Mouse (Mus musculus): ENCODE results near the gene Sema3b. TPM values are rescaled to one million over a fixed set of nuclear protein-coding genes. Genes with fewer than 3 reads are reported as not detected.

Gene Sema3b
- polyA plus RNA-seq (2012; rRNA removed) = 3.9 and 6.4 TPM in 2 replicates

- no peak within 1 kb of the TSS for H3K4me3 ChIP-seq (replicated peaks; ENCODE audit: insufficient read depth, low read depth, low read length)
- H3K27me3 ChIP-seq (ENCODE audit: control insufficient read depth, insufficient read depth, low read length) = no peaks in the 10 kb centered on the region
- TF ChIP-seq CTCF (IDR thresholded peaks at IDR 0.05; ENCODE audit: borderline replicate concordance, insufficient read depth, low read depth, low read length) (no peak), POLR2A (IDR thresholded peaks at IDR 0.05; ENCODE audit: borderline replicate concordance, insufficient read depth, low read length) (no peak)
- H3K4me1 ChIP-seq (ENCODE audit: control insufficient read depth, insufficient read depth, low read length) = peaks cover 9% of the 10 kb centered on the region
- H3K27ac ChIP-seq (ENCODE audit: insufficient read depth, low read length) = no peak within 1 kb of the TSS
- WGBS = 53% methylated on average over 12 of the region's 12 CpGs
- no peak for DNase-seq
Observed at GRCm38 (mm10) chr9:107608741-107609432, at the start of gene Sema3b. Sema3b (minus strand) TSS chr9:107609229.

DNA sequence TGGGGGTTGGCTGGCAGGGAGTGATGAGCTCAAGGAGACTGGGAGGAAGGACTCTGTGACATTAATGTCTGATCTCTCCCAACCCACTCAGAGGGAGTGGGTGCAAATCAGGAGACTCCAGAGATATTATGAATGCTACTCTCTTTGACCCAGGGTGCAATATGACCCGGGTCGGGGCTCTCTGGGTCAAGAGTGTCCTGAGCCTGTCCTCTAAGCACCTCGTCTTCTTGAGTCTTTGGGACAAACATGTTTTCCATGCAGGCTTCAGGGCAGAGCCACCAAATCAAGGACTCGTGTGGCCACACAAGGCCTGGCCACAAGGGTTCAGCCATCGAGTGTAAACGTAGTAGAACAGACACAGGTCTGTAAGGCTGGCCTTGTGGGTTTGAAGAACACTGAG, 49.1 kb upstream of the Sema3b start:
- no peaks in the 10 kb centered on the region for H3K27me3 ChIP-seq (ENCODE audit: control insufficient read depth, insufficient read depth, low read length)
- no peak overlapping the region for H3K4me3 ChIP-seq (replicated peaks; ENCODE audit: insufficient read depth, low read depth, low read length)
- DNase-seq = no peak
- no peaks in the 10 kb centered on the region for H3K4me1 ChIP-seq (ENCODE audit: control insufficient read depth, insufficient read depth, low read length)
- WGBS = 93% methylated on average over 6 of the region's 6 CpGs
- no peak overlapping the region for H3K27ac ChIP-seq (ENCODE audit: insufficient read depth, low read length)
- TF ChIP-seq CTCF (IDR thresholded peaks at IDR 0.05; ENCODE audit: borderline replicate concordance, insufficient read depth, low read depth, low read length) (no peak), POLR2A (IDR thresholded peaks at IDR 0.05; ENCODE audit: borderline replicate concordance, insufficient read depth, low read length) (no peak)

DNA sequence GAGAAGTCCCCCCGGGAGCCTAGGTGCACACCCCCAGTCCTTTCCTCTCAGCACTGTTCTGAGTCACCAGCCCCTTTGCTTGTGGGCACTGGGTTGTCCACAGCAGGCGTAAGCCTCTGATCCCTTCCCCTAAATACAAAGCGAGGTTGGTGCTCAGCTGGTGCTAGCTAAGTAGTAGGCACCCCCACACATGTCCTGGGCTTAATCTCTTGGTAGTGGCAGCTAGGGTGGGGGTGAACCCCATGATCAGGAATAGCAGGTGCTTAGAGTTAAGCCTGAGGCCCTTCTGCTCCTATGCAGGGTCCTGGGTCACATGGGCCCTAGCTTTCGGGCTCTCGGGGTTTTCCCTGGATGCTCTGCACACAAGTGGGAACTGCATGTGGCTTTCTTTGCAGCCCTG, 48.1 kb upstream of the Sema3b start:
- no peaks in the 10 kb centered on the region for H3K27me3 ChIP-seq (ENCODE audit: control insufficient read depth, insufficient read depth, low read length)
- WGBS = 84% methylated on average over 5 of the region's 5 CpGs
- no peaks in the 10 kb centered on the region for H3K4me1 ChIP-seq (ENCODE audit: control insufficient read depth, insufficient read depth, low read length)
- no peak for TF ChIP-seq CTCF (IDR thresholded peaks at IDR 0.05; ENCODE audit: borderline replicate concordance, insufficient read depth, low read depth, low read length)
- TF ChIP-seq POLR2A (IDR thresholded peaks at IDR 0.05; ENCODE audit: borderline replicate concordance, insufficient read depth, low read length) = no peak
- H3K4me3 ChIP-seq (replicated peaks; ENCODE audit: insufficient read depth, low read depth, low read length) = no peak overlapping the region
- H3K27ac ChIP-seq (ENCODE audit: insufficient read depth, low read length) = no peak overlapping the region
- no peak for DNase-seq

DNA sequence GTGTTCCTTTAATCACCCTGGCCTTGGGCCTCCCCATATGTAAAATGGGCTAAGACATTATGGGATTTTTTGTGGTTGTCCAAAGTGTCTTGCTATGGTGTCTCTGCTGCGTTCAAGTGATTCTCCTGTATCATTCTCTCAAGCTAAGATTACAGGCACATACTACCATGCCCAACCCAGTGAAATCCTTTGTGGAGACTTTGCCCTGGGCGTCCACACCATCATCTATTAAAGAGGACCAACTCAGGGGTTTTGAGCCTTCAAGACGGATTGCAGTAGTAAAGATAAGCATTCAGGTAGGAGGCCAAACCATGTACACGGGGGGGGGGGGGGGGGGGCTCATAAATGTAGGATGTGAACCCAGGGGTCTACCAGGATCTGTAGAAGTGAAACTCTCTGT, 45.6 kb upstream of the Sema3b start:
- no peak overlapping the region for H3K4me3 ChIP-seq (replicated peaks; ENCODE audit: insufficient read depth, low read depth, low read length)
- DNase-seq = no peak
- H3K27ac ChIP-seq (ENCODE audit: insufficient read depth, low read length) = no peak overlapping the region
- TF ChIP-seq CTCF (IDR thresholded peaks at IDR 0.05; ENCODE audit: borderline replicate concordance, insufficient read depth, low read depth, low read length) = no peak
- TF ChIP-seq POLR2A (IDR thresholded peaks at IDR 0.05; ENCODE audit: borderline replicate concordance, insufficient read depth, low read length) = no peak
- H3K4me1 ChIP-seq (ENCODE audit: control insufficient read depth, insufficient read depth, low read length) = no peaks in the 10 kb centered on the region
- 87% methylated on average over 4 of the region's 4 CpGs for whole genome bisulfite sequencing
- H3K27me3 ChIP-seq (ENCODE audit: control insufficient read depth, insufficient read depth, low read length) = no peaks in the 10 kb centered on the region

DNA sequence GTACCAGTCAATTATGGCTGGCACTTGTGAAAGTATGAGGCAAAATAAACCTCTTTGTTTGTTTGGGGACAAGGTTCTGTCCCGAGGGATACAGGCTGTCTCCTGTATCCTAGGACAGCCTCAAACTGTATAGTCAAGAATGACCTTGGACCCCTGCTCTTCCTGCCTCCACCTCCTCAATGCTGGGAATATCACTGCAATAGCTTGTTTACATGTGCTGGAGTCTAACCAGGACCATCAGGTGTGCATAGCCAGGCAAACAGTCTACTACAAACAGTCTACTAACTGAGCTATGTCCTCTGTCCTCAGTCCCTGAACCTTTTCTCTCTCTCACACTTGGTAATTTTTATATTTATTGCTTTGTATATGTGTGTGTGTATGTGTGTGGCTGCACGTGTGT, 44.4 kb upstream of the Sema3b start:
- Histone ChIP-seq H3K27me3 (ENCODE audit: control insufficient read depth, insufficient read depth, low read length) (no peaks in the 10 kb centered on the region), H3K4me3 (replicated peaks; ENCODE audit: insufficient read depth, low read depth, low read length) (no peak overlapping the region), H3K4me1 (ENCODE audit: control insufficient read depth, insufficient read depth, low read length) (no peaks in the 10 kb centered on the region), H3K27ac (ENCODE audit: insufficient read depth, low read length) (no peak overlapping the region)
- no peak for TF ChIP-seq POLR2A (IDR thresholded peaks at IDR 0.05; ENCODE audit: borderline replicate concordance, insufficient read depth, low read length)
- TF ChIP-seq CTCF (IDR thresholded peaks at IDR 0.05; ENCODE audit: borderline replicate concordance, insufficient read depth, low read depth, low read length) = no peak
- no peak for DNase-seq
- WGBS = 84% methylated on average over 2 of the region's 2 CpGs

DNA sequence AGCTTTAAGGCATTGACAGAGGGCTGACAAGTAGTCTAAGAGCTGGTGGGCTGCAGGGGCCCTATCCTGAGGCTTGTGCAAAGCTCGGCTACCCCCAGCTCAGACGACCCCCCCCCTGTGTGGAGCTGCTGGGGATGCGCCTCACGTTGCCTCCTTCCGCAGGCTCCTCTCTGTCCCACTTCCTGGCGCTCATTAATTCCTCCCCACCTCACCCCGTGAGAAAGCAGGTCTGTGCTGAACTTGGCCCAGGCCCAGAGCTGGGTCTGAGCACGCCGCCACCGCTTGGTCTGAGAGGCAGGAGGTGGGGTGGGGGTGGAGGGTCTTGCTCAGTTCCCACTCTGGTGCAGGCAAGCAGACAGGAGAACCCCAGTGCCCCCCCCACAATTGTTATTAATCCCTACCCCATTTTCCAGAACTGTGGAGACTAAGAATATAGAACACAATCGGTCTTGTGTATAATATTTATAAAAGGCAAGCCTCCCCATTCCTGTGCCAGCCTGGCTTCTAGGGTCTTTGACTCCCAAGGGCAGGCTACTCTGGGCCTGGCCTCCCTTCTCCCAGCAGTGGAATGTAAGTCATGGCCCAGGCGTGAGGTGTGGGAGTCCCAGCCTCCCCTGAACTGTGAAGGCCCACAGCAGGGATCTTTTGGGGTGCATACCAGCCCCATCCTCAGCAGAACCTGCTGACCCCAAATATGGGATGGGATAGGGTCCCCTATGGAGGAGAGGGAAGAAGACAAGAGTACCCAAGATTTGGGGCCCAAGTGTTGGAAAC, 41.9 kb upstream of the Sema3b start:
- no peak for DNase-seq
- no peak for TF ChIP-seq CTCF (IDR thresholded peaks at IDR 0.05; ENCODE audit: borderline replicate concordance, insufficient read depth, low read depth, low read length)
- Histone ChIP-seq H3K4me1 (ENCODE audit: control insufficient read depth, insufficient read depth, low read length) (no peaks in the 10 kb centered on the region), H3K4me3 (replicated peaks; ENCODE audit: insufficient read depth, low read depth, low read length) (no peak overlapping the region), H3K27ac (ENCODE audit: insufficient read depth, low read length) (no peak overlapping the region), H3K27me3 (ENCODE audit: control insufficient read depth, insufficient read depth, low read length) (no peaks in the 10 kb centered on the region)
- WGBS = 33% methylated on average over 12 of the region's 12 CpGs

DNA sequence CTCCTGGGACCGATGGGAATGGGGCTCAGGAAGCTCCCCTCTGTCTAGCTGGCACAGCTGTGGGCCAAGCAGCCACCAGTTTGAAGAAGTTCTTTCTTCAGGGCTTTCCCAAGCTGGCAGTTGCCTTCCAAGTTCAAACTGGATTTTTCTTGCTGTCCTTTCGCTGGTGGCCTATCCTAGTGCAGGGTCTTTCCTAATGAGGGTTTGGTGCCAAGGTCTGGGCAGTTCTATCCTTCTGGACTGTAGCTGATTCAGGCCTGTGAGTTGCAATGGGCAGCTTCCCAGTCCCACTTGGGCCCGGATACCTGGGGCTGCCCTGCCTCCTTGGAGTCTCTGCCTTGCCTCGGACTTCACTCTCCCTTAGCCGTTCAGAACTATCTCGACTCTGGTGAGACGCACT, 41.2 kb upstream of the Sema3b start:
- TF ChIP-seq CTCF (IDR thresholded peaks at IDR 0.05; ENCODE audit: borderline replicate concordance, insufficient read depth, low read depth, low read length) (no peak), POLR2A (IDR thresholded peaks at IDR 0.05; ENCODE audit: borderline replicate concordance, insufficient read depth, low read length) (no peak)
- H3K27ac ChIP-seq (ENCODE audit: insufficient read depth, low read length) = no peak overlapping the region
- H3K4me3 ChIP-seq (replicated peaks; ENCODE audit: insufficient read depth, low read depth, low read length) = no peak overlapping the region
- 47% methylated on average over 7 of the region's 7 CpGs for WGBS
- no peak for DNase-seq
- H3K27me3 ChIP-seq (ENCODE audit: control insufficient read depth, insufficient read depth, low read length) = no peaks in the 10 kb centered on the region
- H3K4me1 ChIP-seq (ENCODE audit: control insufficient read depth, insufficient read depth, low read length) = no peaks in the 10 kb centered on the region

DNA sequence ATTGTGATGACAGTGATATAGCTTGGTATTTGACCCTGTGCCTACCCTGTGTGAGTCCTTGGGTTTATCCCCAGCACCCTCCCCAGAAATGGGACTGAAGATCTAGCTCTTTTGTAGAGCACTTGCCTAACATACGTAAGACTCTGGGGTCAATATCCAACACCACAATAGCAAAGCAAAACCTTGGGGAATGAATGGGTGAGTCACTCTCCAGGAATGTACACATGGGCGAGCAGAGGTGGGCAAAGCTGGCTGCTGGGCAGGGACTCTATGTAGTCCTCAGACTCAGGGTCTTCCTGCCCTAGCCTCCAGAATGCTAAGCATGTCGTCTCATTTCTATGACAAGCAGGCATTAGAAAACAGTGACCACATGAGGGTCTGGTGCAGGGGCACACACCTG, 39.7 kb upstream of the Sema3b start:
- Histone ChIP-seq H3K4me3 (replicated peaks; ENCODE audit: insufficient read depth, low read depth, low read length) (no peak overlapping the region), H3K27me3 (ENCODE audit: control insufficient read depth, insufficient read depth, low read length) (no peaks in the 10 kb centered on the region), H3K4me1 (ENCODE audit: control insufficient read depth, insufficient read depth, low read length) (no peaks in the 10 kb centered on the region), H3K27ac (ENCODE audit: insufficient read depth, low read length) (no peak overlapping the region)
- 90% methylated on average over 3 of the region's 3 CpGs for WGBS
- no peak for TF ChIP-seq POLR2A (IDR thresholded peaks at IDR 0.05; ENCODE audit: borderline replicate concordance, insufficient read depth, low read length)
- TF ChIP-seq CTCF (IDR thresholded peaks at IDR 0.05; ENCODE audit: borderline replicate concordance, insufficient read depth, low read depth, low read length) = no peak
- DNase-seq = no peak
